Mouse (Mus musculus) ES-E14 (cell line): Measurements from ENCODE around the gene Cd96. TPM values are rescaled to one million over a fixed set of nuclear protein-coding genes. Genes with fewer than 3 reads are reported as not detected.
A peak's percentile ranks its signal among the peaks of the same experiment; 100 is the strongest.
"Not testable (repeated sequence)": the region's sequence is repeated elsewhere in the genome, so short reads cannot be mapped to it uniquely, and the experiment has no call there.

Experiments
- DNase-seq: peaks from one replicate; pipeline ENCODE4 v3.0.0-alpha.2; 2013; ENCODE audit warnings: low read depth, low spot score
- H3K27ac ChIP-seq: 2 replicates; pipeline ENCODE4 v1.5.1; 2012; ENCODE audit warnings: low read depth, mild to moderate bottlenecking, low read length, moderate library complexity, mixed read lengths; ENCODE audit not compliant: poor library complexity, insufficient read depth, severe bottlenecking
- H3K36me3 ChIP-seq: 2 replicates; pipeline ENCODE4 v1.6.1; 2012; ENCODE audit warnings: mild to moderate bottlenecking, low read length, moderate library complexity, mixed read lengths; ENCODE audit not compliant: control insufficient read depth, poor library complexity, insufficient read depth, severe bottlenecking
- H3K4me1 ChIP-seq, 2 experiments: fragments of 150-350 bp in 1 of 2; sonication (generic) in 1 of 2; 2 replicates each; pipeline ENCODE4 v1.6.1; 2012; ENCODE audit warnings: low read length in 2 of 2, mild to moderate bottlenecking in 1 of 2, mixed read lengths in 1 of 2; ENCODE audit not compliant: control insufficient read depth in 2 of 2, insufficient read depth in 2 of 2, poor library complexity in 1 of 2
- H3K4me3 ChIP-seq, 2 experiments: fragments of 150-350 bp in 1 of 2; sonication (generic) in 1 of 2; 2 replicates each; pipeline ENCODE4 v1.5.1; 2012; ENCODE audit warnings: low read length in 2 of 2, low read depth in 1 of 2, mild to moderate bottlenecking in 1 of 2, mixed read lengths in 1 of 2; ENCODE audit not compliant: insufficient read depth in 1 of 2, poor library complexity in 1 of 2, severe bottlenecking in 1 of 2
- H3K9ac ChIP-seq: 2 replicates; pipeline ENCODE4 v1.6.1; 2012; ENCODE audit warnings: low read depth, mild to moderate bottlenecking, low read length, mixed read lengths; ENCODE audit not compliant: poor library complexity, insufficient read depth, severe bottlenecking
- H3K9me3 ChIP-seq: fragments of 150-350 bp; sonication (generic); 2 replicates; pipeline ENCODE4 v1.6.1; 2012; ENCODE audit warnings: low read depth, mild to moderate bottlenecking, low read length; ENCODE audit not compliant: control insufficient read depth, insufficient read depth
- CHD2 ChIP-seq: IDR thresholded peaks from 2 replicates; pipeline ENCODE4 v1.6.1; 2014; ENCODE audit warnings: mild to moderate bottlenecking, low read depth, low read length, inconsistent platforms
- HCFC1 ChIP-seq: IDR thresholded peaks from 2 replicates; pipeline ENCODE4 v1.6.1; 2012; ENCODE audit warnings: low read length, inconsistent platforms, borderline replicate concordance; ENCODE audit not compliant: insufficient read depth
- MAFK ChIP-seq: IDR thresholded peaks from 2 replicates; pipeline ENCODE4 v1.6.1; 2014; ENCODE audit warnings: mild to moderate bottlenecking, low read depth, low read length, inconsistent platforms; ENCODE audit not compliant: insufficient read depth
- ZC3H11A ChIP-seq: IDR thresholded peaks from 2 replicates; pipeline ENCODE4 v1.6.1; 2012; ENCODE audit warnings: low read depth, mild to moderate bottlenecking, inconsistent platforms, low read length, borderline replicate concordance
- ZNF384 ChIP-seq: IDR thresholded peaks from 2 replicates; pipeline ENCODE4 v1.6.1; 2012; ENCODE audit warnings: low read depth, low read length, inconsistent platforms
- in situ Hi-C, 2 experiments: fragments of 600-800 bp; cut with MboI; formaldehyde crosslinking; loops; one replicate each; pipeline ENCODE4 v1.15.1; 2025; ENCODE audit warnings: low sequenced_read_pairs in 2 of 2, inconsistent platforms in 1 of 2; ENCODE audit not compliant: unreplicated experiment in 2 of 2
- total RNA-seq: library from RNA; depleted of rRNA; stranded (reverse); fragments of 300-350 nt; gene quantifications from 2 replicates; pipeline ENCODE4 v1.2.3, GENCODE M21; 2012; rRNA removed

Gene Cd96
- 0.26 and 0.71 TPM in 2 replicates for total RNA-seq

GRCm38 (mm10) chr16:46120020-46120419 lies at the start of gene Cd96:
Cd96 (minus strand) TSS chr16:46120251.
- H3K36me3 ChIP-seq: no peaks in the 10 kb centered on the region
- H3K4me3 ChIP-seq: no peak within 1 kb of the TSS
- no peak for DNase-seq
- no peak for TF ChIP-seq ZC3H11A
- no peaks in the 10 kb centered on the region for H3K9me3 ChIP-seq
- H3K9ac ChIP-seq: no peak within 1 kb of the TSS
- peaks cover 0 to 2% of the 10 kb centered on the region in 2 experiments; a peak in 1 of 4 replicates for H3K4me1 ChIP-seq
- in situ Hi-C loops: no loop called here
- H3K27ac ChIP-seq: no peak within 1 kb of the TSS

- no peak for TF ChIP-seq HCFC1
- no peak for TF ChIP-seq ZNF384
- TF ChIP-seq MAFK: no peak
- H3K9me3 ChIP-seq: no peaks in the 10 kb centered on the region
- H3K9ac ChIP-seq: no peak overlapping the region
- in situ Hi-C loops: no loop called here
- no peaks in the 10 kb centered on the region for H3K36me3 ChIP-seq
- no peaks in the 10 kb centered on the region for H3K4me1 ChIP-seq
- DNase-seq: no peak
- no peak overlapping the region for H3K27ac ChIP-seq
- H3K4me3 ChIP-seq: no peak overlapping the region
These were observed 46.9 kb upstream of the Cd96 start for GRCm38 (mm10) chr16:46166971-46167370.

GRCm38 (mm10) chr16:46165305-46165704 lies 45.3 kb upstream of the Cd96 start:
- Histone ChIP-seq H3K9ac (no peak overlapping the region), H3K27ac (no peak overlapping the region), H3K4me3 (no peak overlapping the region), H3K9me3 (no peaks in the 10 kb centered on the region), H3K4me1 (no peaks in the 10 kb centered on the region), H3K36me3 (no peaks in the 10 kb centered on the region)
- DNase-seq: no peak
- in situ Hi-C loops: no loop called here
- TF ChIP-seq MAFK (no peak), HCFC1 (no peak), ZC3H11A (no peak), ZNF384 (no peak), CHD2 (no peak)

- H3K27ac ChIP-seq, H3K4me3 ChIP-seq, in situ Hi-C loops, H3K9ac ChIP-seq, DNase-seq, H3K4me1 ChIP-seq, H3K36me3 ChIP-seq, H3K9me3 ChIP-seq: not testable (repeated sequence)
These were observed 34.8 kb upstream of the Cd96 start, which contains the start of gene Gm4737 for GRCm38 (mm10) chr16:46154832-46155231. Gm4737 (minus strand) TSS chr16:46155077.

- Histone ChIP-seq H3K9me3 (no peaks in the 10 kb centered on the region), H3K4me1 (no peaks in the 10 kb centered on the region), H3K36me3 (no peaks in the 10 kb centered on the region), H3K27ac (no peak overlapping the region), H3K9ac (no peak overlapping the region), H3K4me3 (no peak overlapping the region)
- TF ChIP-seq ZNF384 (no peak), HCFC1 (no peak), MAFK (no peak), ZC3H11A (peak; percentile 49; the same call in 1 of the 2 replicates)
- peak; percentile 4 for DNase-seq
- in situ Hi-C loops: no loop called here
These were observed 31.1 kb upstream of the Cd96 start for GRCm38 (mm10) chr16:46151141-46151540.
